ENCODE assay signal across 8 mouse cellular contexts in genomic region chr8:117498915-117499540, GRCm38 (mm10). TPM values are rescaled to one million over a fixed set of nuclear protein-coding genes. Genes with fewer than 3 reads are reported as not detected.
DNase-seq lines count a peak whose midpoint lies in the region; ATAC-seq and TF ChIP-seq lines count a peak whose summit lies in the region.

No protein-coding gene starts in this region.

- H3K4me1 ChIP-seq in intestine, postnatal 0 days (replicated peaks; ENCODE audit: control insufficient read depth, insufficient read depth, low read length) = no peaks in the 10 kb centered on the region
- H3K4me1 ChIP-seq in neural tube, embryonic 15.5 days = peaks cover 15% of the 10 kb centered on the region

- whole genome bisulfite sequencing in intestine, postnatal 0 days = 32% methylated on average over 20 of the region's 20 CpGs
- WGBS in neural tube, embryonic 15.5 days = 9% methylated on average over 20 of the region's 20 CpGs

- H3K4me3 ChIP-seq in left cerebral cortex, adult 2 months = peak overlapping the region; percentile 55
- peak overlapping the region; percentile 63 for H3K4me3 ChIP-seq in intestine, postnatal 0 days (ENCODE audit: low read depth, low read length)
- peak overlapping the region; percentile 56 for H3K4me3 ChIP-seq in neural tube, embryonic 15.5 days (replicated peaks)

- TF ChIP-seq CTCF in left cerebral cortex, adult 2 months (IDR thresholded peaks at IDR 0.05) = no peak
- TF ChIP-seq CTCF in intestine, postnatal 0 days (IDR thresholded peaks at IDR 0.05; ENCODE audit: low read depth) = no peak

- intact Hi-C loops in left cerebral cortex, adult 2 months (cut with DNase I) = no loop called here

- ATAC-seq in intestine, postnatal 0 days = no peak
- no peak for ATAC-seq in neural tube, embryonic 15.5 days (ENCODE audit: low FRiP score)

- peak overlapping the region; percentile 99 for H3K4me2 ChIP-seq in intestine, postnatal 0 days (replicated peaks; ENCODE audit: low read depth)
- peak overlapping the region; percentile 100 for H3K4me2 ChIP-seq in neural tube, embryonic 15.5 days

- no peaks in the 10 kb centered on the region for H3K9me3 ChIP-seq in intestine, postnatal 0 days (ENCODE audit: control insufficient read depth)
- H3K9me3 ChIP-seq in neural tube, embryonic 15.5 days (replicated peaks) = no peaks in the 10 kb centered on the region

- H3K36me3 ChIP-seq in intestine, postnatal 0 days (ENCODE audit: control insufficient read depth, insufficient read depth) = no peaks in the 10 kb centered on the region
- H3K36me3 ChIP-seq in neural tube, embryonic 15.5 days = no peaks in the 10 kb centered on the region

- DNase-seq in left cerebral cortex, adult 2 months (ENCODE audit: extremely low spot score in 1 of 2, low spot score in 2 of 2) = no peak
- DNase-seq in left cerebral cortex, adult 9 months (ENCODE audit: low spot score in 2 of 2) = no peak
- DNase-seq in embryo, embryonic 9.5 days (ENCODE audit: extremely low spot score) = peak; percentile 44
- no peak for DNase-seq in left cerebral cortex, adult 18-20 months (ENCODE audit: low spot score in 2 of 2)
- no peak for DNase-seq in cerebellum, adult 18-20 months
- no peak for DNase-seq in lung, postnatal 25 days (ENCODE audit: low spot score)

- no peaks in the 10 kb centered on the region; the same call in 1 of the 2 replicates for H3K27me3 ChIP-seq in intestine, postnatal 0 days (replicated peaks; ENCODE audit: control insufficient read depth, insufficient read depth, low read length)
- peaks cover 31% of the 10 kb centered on the region for H3K27me3 ChIP-seq in neural tube, embryonic 15.5 days (replicated peaks)

- no peak overlapping the region for H3K27ac ChIP-seq in left cerebral cortex, adult 2 months
- no peak overlapping the region for H3K27ac ChIP-seq in intestine, postnatal 0 days (ENCODE audit: low read depth, low read length)
- H3K27ac ChIP-seq in neural tube, embryonic 15.5 days (replicated peaks) = no peak overlapping the region

- 0 out of 2 replicates have a peak overlapping the region, but pooled peaks have one; percentile 45 for H3K9ac ChIP-seq in intestine, postnatal 0 days (ENCODE audit: low read depth, low read length)
- no peak overlapping the region for H3K9ac ChIP-seq in neural tube, embryonic 15.5 days (replicated peaks)

RNA-seq across cellular contexts. Expression of gene Plcg2, which starts 0.9 kb away (rescaled TPM):
- 1 to 10 TPM; 2.4 to 2.9 TPM for total RNA-seq in left cerebral cortex, adult 2 months (2021)
- polyA plus RNA-seq in intestine, postnatal 0 days (2015; fragmentation: Nextera tagmentation; extraction: Ambion mirVana) = 1.4 and 1.5 TPM in 2 replicates
- 1.3 and 5.4 TPM in 2 replicates for polyA plus RNA-seq in neural tube, embryonic 15.5 days (2015; fragmentation: Nextera tagmentation; extraction: Ambion mirVana)
- 1 to 10 TPM; 2.6 to 2.7 TPM for total RNA-seq in left cerebral cortex, adult 18-20 months (2021)
